Mouse (Mus musculus) midbrain, embryonic 15.5 days (tissue): ENCODE results near the gene Gse1. TPM values are rescaled to one million over a fixed set of nuclear protein-coding genes. Genes with fewer than 3 reads are reported as not detected.

Experiments
- ATAC-seq: fragments of 200-750 bp; cut with Nextera tagmentation; replicated peaks from 2 replicates; pipeline ENCODE4 v1.8.0; 2017; ENCODE audit warnings: moderate TSS enrichment
- H3K27ac ChIP-seq: fragments of 300-500 bp; sonication (generic); 2 replicates; pipeline ENCODE4 v1.5.1; 2015; ENCODE audit warnings: mild to moderate bottlenecking, inconsistent platforms
- H3K27me3 ChIP-seq: fragments of 300-500 bp; sonication (generic); replicated peaks from 2 replicates; pipeline ENCODE4 v1.6.1; 2015; ENCODE audit warnings: inconsistent platforms
- H3K36me3 ChIP-seq: fragments of 300-500 bp; sonication (generic); replicated peaks from 2 replicates; pipeline ENCODE4 v1.6.1; 2015; ENCODE audit warnings: inconsistent platforms
- H3K4me1 ChIP-seq: fragments of 300-500 bp; sonication (generic); 2 replicates; pipeline ENCODE4 v1.6.1; 2015; ENCODE audit warnings: inconsistent platforms
- H3K4me2 ChIP-seq: fragments of 300-500 bp; sonication (generic); 2 replicates; pipeline ENCODE4 v1.6.1; 2015; ENCODE audit warnings: inconsistent platforms, mild to moderate bottlenecking, moderate library complexity
- H3K4me3 ChIP-seq: fragments of 300-500 bp; sonication (generic); 2 replicates; pipeline ENCODE4 v1.5.1; 2015; ENCODE audit warnings: mild to moderate bottlenecking, inconsistent platforms
- H3K9ac ChIP-seq: fragments of 300-500 bp; sonication (generic); 2 replicates; pipeline ENCODE4 v1.6.1; 2015; ENCODE audit warnings: mild to moderate bottlenecking, inconsistent platforms
- H3K9me3 ChIP-seq: fragments of 300-500 bp; sonication (generic); 2 replicates; pipeline ENCODE4 v1.6.1; 2016; ENCODE audit warnings: inconsistent platforms
- WGBS: fragments of 180-500 bp; shearing (Covaris S2); methylation state at CpG from one replicate; pipeline ENCODE4 v1.1.7; 2015; ENCODE audit warnings: mixed read lengths; 5-methylcytosine and 5-hydroxymethylcytosine counted together
- polyA plus RNA-seq: library from polyadenylated mRNA; unstranded; fragments of >200 nt; fragmentation: Nextera tagmentation; extraction: Ambion mirVana; gene quantifications from 2 replicates; pipeline ENCODE4 v1.2.1, GENCODE M21; 2015

Gse1 gene
- polyA plus RNA-seq, 1 experiment from 2014 or later = 21.2 TPM

DNA sequence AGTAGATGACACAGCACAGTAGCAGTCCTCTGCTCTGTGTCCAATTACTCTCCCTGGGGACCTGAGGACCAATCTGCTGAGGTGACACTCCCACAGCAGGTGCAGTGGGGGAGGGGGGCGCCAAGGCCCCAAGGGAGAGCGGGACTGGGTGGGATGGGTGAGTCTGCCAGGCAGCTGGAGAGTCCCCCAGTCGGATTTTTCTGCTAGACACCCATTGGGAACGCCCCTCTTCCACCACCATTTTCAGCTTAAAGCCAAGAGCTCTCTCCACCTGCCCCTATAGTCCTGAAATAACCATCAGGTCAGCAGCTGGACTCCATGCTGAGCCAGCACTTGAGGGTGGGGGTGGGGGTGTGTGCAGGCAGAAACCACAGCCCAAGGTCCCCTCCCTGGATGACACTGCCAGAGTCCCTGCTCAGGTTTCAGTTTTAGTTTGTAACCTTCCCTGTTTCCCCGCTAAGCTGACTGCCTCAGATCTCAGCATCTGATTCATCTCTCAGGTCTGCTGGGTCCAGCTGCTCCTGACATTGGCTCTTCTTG, 208.3 kb downstream of the Gse1 start:
- Histone ChIP-seq H3K36me3 (no peaks in the 10 kb centered on the region), H3K9me3 (no peaks in the 10 kb centered on the region), H3K4me1 (peaks cover 44% of the 10 kb centered on the region), H3K4me2 (no peak overlapping the region), H3K27ac (no peak overlapping the region), H3K4me3 (no peak overlapping the region), H3K9ac (no peak overlapping the region), H3K27me3 (no peaks in the 10 kb centered on the region)
- no peak for ATAC-seq
- 51% methylated on average over 5 of the region's 5 CpGs for WGBS

DNA sequence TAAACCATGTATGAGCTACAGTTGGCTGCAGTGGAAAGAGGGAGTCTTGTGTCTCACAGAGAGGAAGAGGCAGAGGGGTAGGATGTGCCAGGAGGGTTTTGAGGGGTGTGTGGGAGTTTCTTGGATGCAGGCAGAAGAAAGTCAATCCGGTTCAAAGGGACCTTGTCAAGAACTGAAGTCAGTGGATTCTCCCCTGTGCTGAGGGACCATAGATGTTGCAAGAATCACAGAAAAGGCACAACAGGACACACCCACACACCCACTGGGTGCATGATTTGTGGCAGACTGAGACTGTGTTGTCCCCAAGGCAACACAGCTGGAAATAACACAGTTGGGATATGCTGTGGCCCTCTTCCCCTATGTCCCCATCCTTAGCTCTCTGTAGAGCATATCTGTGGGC, 209.0 kb downstream of the Gse1 start:
- no peak overlapping the region for H3K9ac ChIP-seq
- H3K27ac ChIP-seq = peak overlapping the region; percentile 71
- H3K27me3 ChIP-seq = no peaks in the 10 kb centered on the region
- no peaks in the 10 kb centered on the region for H3K9me3 ChIP-seq
- no peaks in the 10 kb centered on the region for H3K36me3 ChIP-seq
- whole genome bisulfite sequencing = 81% methylated on average over 1 of the region's 1 CpGs
- H3K4me1 ChIP-seq = peaks cover 49% of the 10 kb centered on the region
- H3K4me2 ChIP-seq = no peak overlapping the region
- no peak for ATAC-seq
- H3K4me3 ChIP-seq = no peak overlapping the region

DNA sequence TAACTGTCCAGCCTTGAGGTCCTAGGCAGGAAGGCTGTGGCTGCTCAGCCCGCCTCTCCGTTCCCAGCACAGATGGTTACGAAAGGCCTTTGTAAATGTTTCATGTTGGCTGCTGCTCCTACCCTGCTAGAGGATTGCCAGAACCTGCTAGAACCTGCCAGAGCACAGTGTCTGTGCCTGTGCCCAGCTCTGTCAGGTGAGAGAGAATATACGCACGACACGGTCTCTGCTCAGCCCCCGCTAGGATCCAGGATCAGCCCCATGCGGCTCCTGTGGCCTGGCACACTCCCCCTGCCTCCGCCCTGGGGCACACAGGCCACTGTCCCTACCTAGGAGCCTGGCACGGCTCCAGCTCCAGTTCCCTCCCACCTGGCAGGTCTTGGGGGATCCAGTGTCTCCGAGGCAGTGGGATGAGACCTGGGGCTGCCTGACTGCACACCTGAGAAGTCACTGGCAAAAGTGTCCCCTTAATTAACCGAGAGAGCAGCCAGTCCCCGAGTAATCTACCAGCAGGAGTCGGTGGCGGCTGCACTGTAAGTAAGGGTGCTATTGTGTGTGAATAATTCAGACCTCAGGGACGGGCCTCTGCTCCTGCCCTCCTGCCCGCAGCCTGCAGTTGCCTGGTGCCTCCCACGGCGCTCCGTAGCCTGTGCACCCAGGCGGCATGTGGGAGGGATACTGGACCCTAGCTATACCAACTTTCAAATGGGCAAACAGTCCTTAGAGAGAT, 209.6 kb downstream of the Gse1 start:
- no peak overlapping the region for H3K9ac ChIP-seq
- no peak overlapping the region for H3K4me2 ChIP-seq
- H3K4me3 ChIP-seq = no peak overlapping the region
- no peak for ATAC-seq
- peaks cover 52% of the 10 kb centered on the region for H3K4me1 ChIP-seq
- no peaks in the 10 kb centered on the region for H3K9me3 ChIP-seq
- no peaks in the 10 kb centered on the region for H3K27me3 ChIP-seq
- no peaks in the 10 kb centered on the region for H3K36me3 ChIP-seq
- H3K27ac ChIP-seq = peak overlapping the region; percentile 71
- WGBS = 45% methylated on average over 21 of the region's 21 CpGs

DNA sequence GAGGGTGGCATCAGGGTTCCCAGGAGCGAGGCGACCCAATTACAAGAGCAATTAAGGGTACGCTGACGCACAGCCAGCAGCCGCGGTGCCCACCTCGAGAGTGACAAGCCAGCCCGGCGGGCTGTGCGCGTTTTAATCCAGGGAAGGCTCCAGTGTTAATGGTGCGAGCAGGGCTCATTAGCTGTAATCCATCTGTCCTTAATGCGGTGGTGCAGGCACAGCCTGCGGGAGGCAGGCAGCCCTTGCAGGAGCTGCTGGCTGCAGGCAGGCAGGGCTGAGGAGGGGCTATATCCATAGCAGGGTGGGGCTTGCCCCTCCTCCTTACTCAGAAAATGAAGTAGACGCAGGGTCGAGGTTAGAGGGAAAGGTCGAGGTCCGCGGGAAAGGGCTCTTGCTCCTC, 211.1 kb downstream of the Gse1 start:
- no peak overlapping the region for H3K4me3 ChIP-seq
- WGBS = 5% methylated on average over 19 of the region's 19 CpGs
- H3K27ac ChIP-seq = peak overlapping the region; percentile 71
- peaks cover 52% of the 10 kb centered on the region for H3K4me1 ChIP-seq
- no peaks in the 10 kb centered on the region for H3K9me3 ChIP-seq
- H3K27me3 ChIP-seq = no peaks in the 10 kb centered on the region
- H3K36me3 ChIP-seq = no peaks in the 10 kb centered on the region
- peak; percentile 65 for ATAC-seq
- no peak overlapping the region; the same call in 1 of the 2 replicates for H3K9ac ChIP-seq
- peak overlapping the region; percentile 27 for H3K4me2 ChIP-seq

DNA sequence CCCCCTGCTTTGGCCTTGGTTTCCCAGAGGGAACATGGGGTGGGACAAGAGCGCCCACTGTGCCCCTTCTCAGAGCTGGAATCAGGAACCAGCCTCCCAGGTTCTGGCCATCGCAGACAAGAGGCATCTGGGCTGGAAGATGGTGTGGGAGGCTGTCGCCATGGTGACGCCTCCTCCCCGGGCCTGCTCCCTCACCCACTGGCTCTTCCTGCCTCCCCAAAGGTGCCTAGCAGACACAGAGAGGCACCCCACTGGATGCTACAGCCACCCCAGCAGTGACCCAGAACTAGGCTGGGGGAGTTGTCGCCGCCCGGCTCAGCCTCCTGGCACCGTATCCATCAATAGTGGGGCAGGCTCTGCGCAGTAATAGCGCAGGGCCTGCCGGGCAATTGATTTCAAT, 212.5 kb downstream of the Gse1 start:
- Histone ChIP-seq H3K4me1 (peaks cover 52% of the 10 kb centered on the region), H3K27me3 (no peaks in the 10 kb centered on the region), H3K9me3 (no peaks in the 10 kb centered on the region), H3K27ac (peak overlapping the region; percentile 71; the same call in 1 of the 2 replicates), H3K9ac (0 out of 2 replicates have a peak overlapping the region, but pooled peaks have one; percentile 7), H3K4me2 (no peak overlapping the region), H3K4me3 (no peak overlapping the region), H3K36me3 (no peaks in the 10 kb centered on the region)
- WGBS = 42% methylated on average over 12 of the region's 12 CpGs
- ATAC-seq = 0 out of 2 replicates have a peak, but pooled peaks have one; percentile 24

DNA sequence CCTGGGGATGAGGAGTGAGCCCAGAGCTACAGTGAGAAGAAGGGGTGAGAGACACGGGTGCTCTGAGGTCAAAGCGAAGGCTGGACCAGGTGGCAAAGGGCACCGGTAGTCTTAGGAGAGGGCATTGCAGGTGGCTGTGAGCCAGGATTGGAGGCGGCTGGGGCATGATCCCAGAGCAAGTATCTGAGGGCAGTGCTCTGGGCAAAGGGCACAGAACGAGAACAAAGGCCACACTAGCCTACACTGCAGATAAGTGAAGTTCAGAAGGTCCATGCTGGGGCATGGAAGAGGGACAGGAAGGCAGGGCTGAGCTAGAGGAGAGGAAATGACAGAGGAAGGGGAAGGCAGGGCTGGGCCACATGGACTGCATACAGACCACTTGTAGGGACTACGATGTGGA, 213.4 kb downstream of the Gse1 start:
- H3K9ac ChIP-seq = no peak overlapping the region
- no peak for ATAC-seq
- WGBS = 71% methylated on average over 6 of the region's 6 CpGs
- no peaks in the 10 kb centered on the region for H3K36me3 ChIP-seq
- H3K4me1 ChIP-seq = peaks cover 52% of the 10 kb centered on the region
- no peak overlapping the region for H3K4me2 ChIP-seq
- no peaks in the 10 kb centered on the region for H3K27me3 ChIP-seq
- no peak overlapping the region for H3K27ac ChIP-seq
- H3K9me3 ChIP-seq = no peaks in the 10 kb centered on the region
- H3K4me3 ChIP-seq = no peak overlapping the region

DNA sequence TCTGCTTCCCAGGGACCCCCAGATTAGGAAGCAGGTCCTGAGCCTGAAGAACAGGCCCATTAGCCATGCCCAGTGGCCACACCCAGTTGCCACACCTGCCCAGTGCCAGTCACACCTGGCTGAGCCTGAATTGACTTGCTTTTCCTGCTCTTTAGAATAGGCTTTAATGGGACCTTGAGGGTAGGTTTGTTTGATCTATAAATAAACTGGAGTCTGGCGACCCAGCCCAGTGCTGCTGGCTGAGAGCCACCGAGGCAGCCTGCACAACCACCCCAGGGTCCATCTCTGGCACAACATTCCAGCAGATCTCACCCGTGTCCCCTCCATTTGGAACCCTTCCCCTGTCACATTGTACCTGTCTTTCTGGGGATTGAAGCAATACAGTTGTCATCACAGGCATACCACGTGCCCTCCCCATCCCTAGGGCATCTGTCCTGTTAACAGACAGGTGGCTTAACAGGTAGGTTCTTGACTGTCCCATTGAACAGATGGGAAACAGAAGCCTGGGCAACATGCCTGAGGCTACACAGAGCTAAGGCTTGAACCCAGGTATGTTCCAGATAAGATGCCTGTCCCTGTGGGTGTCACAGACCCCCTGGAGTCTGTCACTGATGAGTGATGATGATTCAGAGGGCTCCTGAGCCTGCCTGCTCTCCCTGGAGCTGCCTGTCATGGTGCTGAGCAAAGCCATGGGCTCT, 214.2 kb downstream of the Gse1 start:
- Histone ChIP-seq H3K4me1 (peaks cover 49% of the 10 kb centered on the region), H3K9ac (no peak overlapping the region), H3K27me3 (no peaks in the 10 kb centered on the region), H3K27ac (no peak overlapping the region), H3K4me2 (no peak overlapping the region), H3K4me3 (no peak overlapping the region), H3K9me3 (no peaks in the 10 kb centered on the region), H3K36me3 (no peaks in the 10 kb centered on the region)
- no peak for ATAC-seq
- WGBS = 62% methylated on average over 4 of the region's 4 CpGs

DNA sequence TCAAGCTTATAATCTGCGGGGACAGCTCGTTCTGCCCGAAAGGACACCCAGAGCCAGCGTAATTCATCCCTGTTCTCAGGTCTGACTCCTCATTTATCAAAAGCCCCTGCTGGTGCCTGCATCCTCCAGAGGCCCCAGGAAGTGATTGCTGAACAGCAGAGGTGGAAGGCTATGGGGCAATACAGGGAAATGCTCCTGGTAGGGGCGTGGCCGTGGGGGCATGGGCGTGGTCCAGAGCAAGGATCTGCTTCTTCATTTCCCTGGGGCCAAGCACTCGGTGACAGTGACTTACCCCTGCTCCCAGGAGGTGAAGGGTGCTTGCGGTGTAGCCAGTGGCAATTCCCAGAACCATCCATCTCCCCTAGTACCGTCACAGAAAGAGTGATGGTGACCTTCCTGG, 217.0 kb downstream of the Gse1 start:
- H3K4me3 ChIP-seq = no peak overlapping the region
- no peak overlapping the region for H3K27ac ChIP-seq
- 60% methylated on average over 10 of the region's 10 CpGs for WGBS
- H3K4me1 ChIP-seq = peaks cover 45% of the 10 kb centered on the region
- H3K9ac ChIP-seq = no peak overlapping the region
- no peaks in the 10 kb centered on the region for H3K27me3 ChIP-seq
- no peak overlapping the region for H3K4me2 ChIP-seq
- no peaks in the 10 kb centered on the region for H3K36me3 ChIP-seq
- no peaks in the 10 kb centered on the region for H3K9me3 ChIP-seq
- no peak for ATAC-seq

DNA sequence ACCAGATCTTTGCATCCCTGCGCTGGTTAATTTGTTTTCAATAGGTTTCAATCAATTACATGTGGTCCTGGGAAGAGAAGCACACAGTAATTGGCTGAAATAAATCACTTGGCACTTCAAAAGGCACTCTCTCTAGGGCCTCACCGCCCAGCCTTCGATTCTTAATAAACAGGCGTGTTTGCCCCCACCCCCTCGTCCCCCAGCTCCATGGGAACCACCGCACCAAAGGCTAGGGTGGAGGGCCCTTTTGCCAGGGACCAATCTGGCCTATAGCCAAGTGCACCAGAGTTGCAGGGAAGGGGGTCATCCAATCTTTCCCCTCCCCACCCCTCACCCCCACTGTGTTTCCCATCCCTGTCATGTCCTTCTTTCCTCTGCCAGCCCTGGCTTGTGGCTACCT, 219.9 kb downstream of the Gse1 start:
- Histone ChIP-seq H3K9me3 (no peaks in the 10 kb centered on the region), H3K4me1 (peaks cover 25% of the 10 kb centered on the region), H3K36me3 (no peaks in the 10 kb centered on the region), H3K9ac (no peak overlapping the region), H3K27me3 (no peaks in the 10 kb centered on the region), H3K4me3 (no peak overlapping the region), H3K4me2 (no peak overlapping the region), H3K27ac (peak overlapping the region; percentile 62)
- 20% methylated on average over 6 of the region's 6 CpGs for WGBS
- no peak for ATAC-seq

DNA sequence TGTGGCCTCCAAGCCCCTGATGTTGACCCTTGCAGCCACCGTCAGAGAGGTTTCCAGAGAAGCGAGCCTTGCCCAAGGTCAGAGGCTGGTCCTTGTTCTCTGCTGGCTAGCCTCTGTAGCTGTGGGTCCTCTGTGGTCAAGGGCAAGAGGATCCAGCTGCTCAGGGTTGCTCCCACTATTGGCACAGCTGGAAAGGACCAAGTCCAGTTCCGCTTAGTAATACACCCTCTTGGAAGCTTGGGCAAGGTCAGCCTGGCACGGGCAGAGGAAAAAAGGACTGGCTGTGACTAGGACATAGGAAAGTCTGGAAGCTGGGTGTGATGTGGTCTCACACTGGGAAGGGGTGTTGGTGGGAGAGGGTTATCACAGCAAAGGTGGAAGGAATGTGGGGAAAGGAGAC, 220.9 kb downstream of the Gse1 start:
- no peaks in the 10 kb centered on the region for H3K9me3 ChIP-seq

DNA sequence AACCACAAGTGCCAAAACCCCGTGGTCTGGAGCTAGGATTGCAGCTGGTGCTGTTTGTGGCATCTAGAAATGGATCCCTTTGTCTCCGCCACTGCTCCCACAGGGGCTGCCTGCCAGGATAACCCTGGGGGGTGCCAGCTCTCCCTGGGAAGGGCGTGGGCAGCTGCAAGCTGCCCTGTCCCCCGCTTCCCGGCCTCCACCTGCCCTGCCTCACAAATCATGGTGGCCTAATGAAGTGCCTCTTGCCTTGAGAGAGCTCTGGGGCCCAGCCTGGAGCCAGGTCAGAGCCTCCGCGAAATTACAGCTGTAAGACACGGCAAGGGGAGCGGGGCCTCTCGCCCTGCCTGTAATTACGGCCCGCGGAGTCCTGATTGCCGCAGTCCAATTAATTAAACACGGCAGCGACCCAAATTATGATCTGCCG, 221.4 kb downstream of the Gse1 start:
- Histone ChIP-seq H3K27me3 (no peaks in the 10 kb centered on the region), H3K4me3 (no peak overlapping the region), H3K9ac (0 out of 2 replicates have a peak overlapping the region, but pooled peaks have one; percentile 3), H3K4me1 (peaks cover 27% of the 10 kb centered on the region), H3K4me2 (no peak overlapping the region), H3K9me3 (no peaks in the 10 kb centered on the region), H3K36me3 (no peaks in the 10 kb centered on the region), H3K27ac (peak overlapping the region; percentile 30)
- WGBS = 19% methylated on average over 17 of the region's 17 CpGs
- ATAC-seq = 0 out of 2 replicates have a peak, but pooled peaks have one; percentile 15

More for the DNA sequence above, 220.9 kb downstream of the Gse1 start:
- H3K36me3 ChIP-seq = no peaks in the 10 kb centered on the region
- 0 out of 2 replicates have a peak overlapping the region, but pooled peaks have one; percentile 30 for H3K27ac ChIP-seq
- H3K4me1 ChIP-seq = peaks cover 25% of the 10 kb centered on the region
- H3K9ac ChIP-seq = no peak overlapping the region
- no peak overlapping the region for H3K4me2 ChIP-seq
- ATAC-seq = no peak
- no peaks in the 10 kb centered on the region for H3K27me3 ChIP-seq
- WGBS = 93% methylated on average over 4 of the region's 4 CpGs
- H3K4me3 ChIP-seq = no peak overlapping the region

DNA sequence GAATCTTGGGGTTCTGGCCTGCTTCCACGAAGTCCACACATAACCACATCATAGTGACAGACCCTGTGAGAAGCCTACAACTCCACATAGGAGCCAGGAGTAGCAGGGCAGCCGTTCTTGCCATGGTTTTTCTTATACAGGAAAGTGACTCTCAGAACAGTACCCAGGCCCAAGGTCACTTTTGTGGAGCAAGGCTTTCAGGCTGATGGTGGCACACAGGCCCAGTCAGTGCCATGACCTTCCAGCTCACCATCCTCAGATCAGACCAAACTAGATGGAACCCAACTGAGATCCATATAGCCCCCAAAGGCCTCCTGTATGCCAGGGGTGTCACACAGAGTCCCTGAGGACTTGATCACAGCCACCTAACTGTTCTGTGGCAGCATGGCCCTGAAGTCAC, 223.9 kb downstream of the Gse1 start:
- H3K9me3 ChIP-seq = no peaks in the 10 kb centered on the region
- H3K4me2 ChIP-seq = no peak overlapping the region
- no peaks in the 10 kb centered on the region for H3K27me3 ChIP-seq
- no peak overlapping the region for H3K4me3 ChIP-seq
- 81% methylated on average over 2 of the region's 2 CpGs for WGBS
- no peak overlapping the region for H3K9ac ChIP-seq
- H3K4me1 ChIP-seq = peaks cover 50% of the 10 kb centered on the region
- H3K36me3 ChIP-seq = no peaks in the 10 kb centered on the region
- no peak for ATAC-seq
- no peak overlapping the region for H3K27ac ChIP-seq
